Mouse (Mus musculus) frontal cortex, postnatal 25 days (tissue): ENCODE data around the gene Gkn1.
A peak's percentile ranks its signal among the peaks of the same experiment; 100 is the strongest.

Experiments used
- DNase-seq, 2 experiments: peaks; one replicate each; pipeline ENCODE4 v3.0.0; 2022; ENCODE audit warnings: low spot score in 2 of 2

The Gkn1 gene

DNA sequence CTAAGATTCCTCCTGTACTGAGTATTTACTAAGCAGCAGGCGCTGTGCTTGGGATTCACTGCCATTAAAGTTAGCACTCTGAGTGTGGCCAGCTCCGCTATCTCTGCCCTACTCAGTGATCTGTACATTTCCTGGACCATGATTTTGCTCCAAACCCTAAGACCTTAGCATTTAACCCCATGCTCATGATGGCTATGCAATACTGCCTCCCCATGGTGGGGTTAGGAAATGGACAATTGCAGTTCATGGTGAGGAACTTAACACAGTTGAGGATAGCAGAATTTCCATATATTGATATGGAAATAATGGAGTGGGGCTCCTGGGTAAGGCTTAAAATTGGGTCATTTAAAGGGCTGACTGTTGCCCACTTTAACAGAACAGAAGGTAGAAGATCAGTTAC is 27.4 kb downstream of the Gkn1 start:
- DNase-seq, result peak in 1 of 2 experiments; percentile 31

GRCm38 (mm10) chr6:87318651-87319050 is 32.1 kb downstream of the Gkn1 start:
- no peak for DNase-seq

GRCm38 (mm10) chr6:87316966-87317365 is 33.8 kb downstream of the Gkn1 start:
- DNase-seq, result no peak

DNA sequence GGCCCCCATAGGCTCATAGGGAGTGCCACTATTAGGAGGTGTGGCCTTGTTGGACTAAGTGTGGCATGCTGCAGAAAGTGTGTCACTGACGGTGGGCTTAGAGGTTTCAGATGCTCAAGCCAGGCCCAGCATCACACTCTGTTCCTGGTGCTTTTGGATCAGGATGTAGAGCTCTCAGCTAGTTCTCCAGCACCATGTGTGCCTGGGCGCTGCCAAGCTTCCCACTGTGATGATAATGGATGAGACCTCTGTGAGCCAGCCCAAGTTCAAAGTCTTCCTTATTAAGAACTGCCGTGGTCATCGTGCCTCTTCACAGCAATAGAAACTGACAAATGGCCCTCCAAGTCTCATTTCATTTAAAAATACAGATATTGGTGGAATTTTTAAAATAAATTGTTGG is 38.0 kb downstream of the Gkn1 start:
- DNase-seq, result no peak

GRCm38 (mm10) chr6:87304486-87304885 is 46.3 kb downstream of the Gkn1 start:
- no peak for DNase-seq

DNA sequence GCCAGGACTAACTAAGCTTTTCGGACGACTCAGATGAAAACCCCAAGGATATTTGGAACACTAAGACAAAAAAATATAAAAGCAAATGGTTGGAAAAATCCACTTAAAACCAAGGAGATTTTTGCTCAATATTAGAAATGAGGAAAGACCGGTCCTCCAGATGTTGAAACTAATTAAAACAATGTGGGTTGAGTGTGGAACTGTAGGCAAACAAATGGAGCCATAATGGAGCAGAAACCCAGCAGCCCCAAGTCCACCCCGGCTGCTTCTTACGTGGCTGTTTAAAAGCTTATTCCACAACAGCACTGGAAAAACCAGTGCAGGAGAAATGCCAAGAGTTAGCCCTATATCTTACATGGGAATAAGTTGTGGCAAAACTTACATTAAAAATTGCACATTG is 48.0 kb downstream of the Gkn1 start:
- no peak for DNase-seq

- DNase-seq, result no peak
These were observed 48.8 kb downstream of the Gkn1 start for GRCm38 (mm10) chr6:87301991-87302390.
